Mouse (Mus musculus): ENCODE data around the gene Barhl2. TPM values are rescaled to one million over a fixed set of nuclear protein-coding genes. Genes with fewer than 3 reads are reported as not detected.

The Barhl2 gene
- polyA plus RNA-seq, 1 experiment from 2014 or later, result not detected

DNA sequence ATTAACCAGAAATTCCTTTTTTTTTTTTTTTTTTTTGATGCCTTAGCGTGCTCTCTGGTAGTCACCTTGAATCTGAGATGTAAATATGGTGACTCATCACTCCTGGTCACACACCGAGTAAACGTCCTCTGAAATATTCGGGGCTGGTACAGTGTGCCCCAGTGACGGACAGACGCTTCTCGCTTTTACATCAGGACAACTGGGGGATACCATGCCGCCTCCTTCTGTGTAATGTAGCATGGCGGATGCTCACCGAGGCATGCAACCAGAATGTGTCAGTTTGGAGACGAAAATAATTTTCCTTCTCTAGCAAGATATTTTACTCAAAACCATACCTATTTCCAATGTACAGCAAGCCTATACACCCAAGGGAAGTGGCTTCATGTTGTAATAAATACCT is 37.6 kb downstream of the Barhl2 start:
- Histone ChIP-seq H3K27ac (replicated peaks in 1 of 2; ENCODE audit: control insufficient read depth in 1 of 2, insufficient read depth in 1 of 2, low read depth in 2 of 2, low read length in 2 of 2) (no peak overlapping the region), H3K4me2 (ENCODE audit: low read length) (no peak overlapping the region), H3K4me1 (ENCODE audit: control insufficient read depth in 2 of 2, insufficient read depth in 2 of 2, low read length in 2 of 2) (no peaks in the 10 kb centered on the region), H3K27me3 (ENCODE audit: control insufficient read depth, insufficient read depth, low read length) (no peaks in the 10 kb centered on the region), H3K36me3 (ENCODE audit: control insufficient read depth, insufficient read depth, low read length) (no peaks in the 10 kb centered on the region), H3K9ac (ENCODE audit: low read length) (no peak overlapping the region), H3K4me3 (ENCODE audit: control insufficient read depth in 1 of 2, insufficient read depth in 1 of 2, low read depth in 1 of 2, low read length in 2 of 2) (no peak overlapping the region), H3K9me3 (ENCODE audit: control insufficient read depth, low read length) (no peaks in the 10 kb centered on the region)
- 85% methylated on average over 11 of the region's 11 CpGs for WGBS
- ATAC-seq (ENCODE audit: insufficient number of reproducible peaks, insufficient read depth, low FRiP score, low read depth), result no peak

DNA sequence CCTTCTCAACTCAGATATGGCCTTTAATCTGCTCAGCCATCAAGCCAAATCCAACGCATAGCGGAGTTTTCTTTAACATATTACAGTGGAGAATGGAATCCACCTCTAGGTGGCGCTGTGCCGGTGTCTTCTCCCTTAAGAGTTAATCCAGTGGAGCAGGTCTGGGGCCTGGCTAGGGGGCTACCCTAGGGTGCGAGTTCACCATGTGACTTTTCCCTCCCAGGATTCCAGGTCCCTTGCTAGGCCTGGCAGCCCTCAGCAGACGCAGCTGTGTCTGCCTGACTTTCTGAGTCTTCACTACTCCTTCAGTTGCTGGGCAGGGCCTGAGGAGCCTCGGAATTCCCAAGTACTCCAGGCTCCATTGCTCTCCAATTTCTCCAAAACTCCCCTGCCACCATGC is 40.8 kb downstream of the Barhl2 start:
- Histone ChIP-seq H3K27ac (replicated peaks in 1 of 2; ENCODE audit: control insufficient read depth in 1 of 2, insufficient read depth in 1 of 2, low read depth in 2 of 2, low read length in 2 of 2) (no peak overlapping the region), H3K4me3 (ENCODE audit: control insufficient read depth in 1 of 2, insufficient read depth in 1 of 2, low read depth in 1 of 2, low read length in 2 of 2) (no peak overlapping the region), H3K9ac (ENCODE audit: low read length) (no peak overlapping the region), H3K27me3 (ENCODE audit: control insufficient read depth, insufficient read depth, low read length) (no peaks in the 10 kb centered on the region), H3K4me1 (ENCODE audit: control insufficient read depth in 2 of 2, insufficient read depth in 2 of 2, low read length in 2 of 2) (no peaks in the 10 kb centered on the region), H3K36me3 (ENCODE audit: control insufficient read depth, insufficient read depth, low read length) (no peaks in the 10 kb centered on the region), H3K9me3 (ENCODE audit: control insufficient read depth, low read length) (no peaks in the 10 kb centered on the region), H3K4me2 (ENCODE audit: low read length) (no peak overlapping the region)
- 18% methylated on average over 7 of the region's 7 CpGs for WGBS
- no peak for ATAC-seq (ENCODE audit: insufficient number of reproducible peaks, insufficient read depth, low FRiP score, low read depth)

DNA sequence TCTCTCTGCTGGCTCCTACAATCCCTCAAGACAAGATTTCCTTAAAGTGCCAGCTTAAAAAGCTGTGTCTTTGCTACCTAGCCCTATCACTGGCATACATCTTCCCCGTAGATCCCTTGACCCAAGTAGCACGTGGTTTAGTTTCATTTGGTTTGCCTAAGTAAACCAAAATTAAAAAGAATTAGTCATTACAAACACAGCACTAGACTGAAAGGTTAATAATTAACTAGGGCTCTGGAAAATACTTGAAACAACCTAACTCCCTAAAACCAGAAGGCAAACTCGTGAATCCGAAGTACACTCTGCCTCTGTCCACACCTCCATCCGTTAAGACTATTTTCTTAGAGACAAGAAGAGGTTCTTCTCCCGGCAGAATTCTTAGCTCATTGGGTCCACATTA is 41.4 kb downstream of the Barhl2 start:
- H3K4me3 ChIP-seq (ENCODE audit: control insufficient read depth in 1 of 2, insufficient read depth in 1 of 2, low read depth in 1 of 2, low read length in 2 of 2), result no peak overlapping the region
- H3K27me3 ChIP-seq (ENCODE audit: control insufficient read depth, insufficient read depth, low read length), result no peaks in the 10 kb centered on the region
- no peak overlapping the region for H3K9ac ChIP-seq (ENCODE audit: low read length)
- WGBS, result 63% methylated on average over 6 of the region's 6 CpGs
- H3K4me2 ChIP-seq (ENCODE audit: low read length), result no peak overlapping the region
- H3K27ac ChIP-seq (replicated peaks in 1 of 2; ENCODE audit: control insufficient read depth in 1 of 2, insufficient read depth in 1 of 2, low read depth in 2 of 2, low read length in 2 of 2), result no peak overlapping the region
- no peaks in the 10 kb centered on the region for H3K9me3 ChIP-seq (ENCODE audit: control insufficient read depth, low read length)
- H3K36me3 ChIP-seq (ENCODE audit: control insufficient read depth, insufficient read depth, low read length), result no peaks in the 10 kb centered on the region
- no peak for ATAC-seq (ENCODE audit: insufficient number of reproducible peaks, insufficient read depth, low FRiP score, low read depth)
- no peaks in the 10 kb centered on the region for H3K4me1 ChIP-seq (ENCODE audit: control insufficient read depth in 2 of 2, insufficient read depth in 2 of 2, low read length in 2 of 2)

DNA sequence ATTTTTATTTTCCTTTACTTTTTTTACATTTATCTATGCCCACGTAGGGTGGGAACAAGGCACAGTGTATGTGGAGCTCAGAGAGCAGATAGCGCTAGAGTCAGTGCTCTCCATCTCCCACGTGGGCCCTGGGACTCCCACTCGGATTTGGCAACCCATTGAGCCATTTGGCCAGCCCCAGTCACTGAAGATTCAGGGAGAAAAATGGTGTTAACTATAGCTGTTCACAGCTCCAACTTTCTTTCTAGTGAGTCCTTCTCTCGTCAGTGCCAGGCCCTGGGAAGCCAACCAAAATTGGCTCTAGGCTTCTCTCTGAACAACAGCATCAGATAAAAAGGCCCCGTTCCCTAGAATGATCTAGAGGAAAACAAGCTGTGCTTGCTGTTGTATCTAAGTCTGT is 42.2 kb downstream of the Barhl2 start:
- H3K4me1 ChIP-seq (ENCODE audit: control insufficient read depth in 2 of 2, insufficient read depth in 2 of 2, low read length in 2 of 2), result no peaks in the 10 kb centered on the region
- H3K36me3 ChIP-seq (ENCODE audit: control insufficient read depth, insufficient read depth, low read length), result no peaks in the 10 kb centered on the region
- no peaks in the 10 kb centered on the region for H3K9me3 ChIP-seq (ENCODE audit: control insufficient read depth, low read length)
- H3K27me3 ChIP-seq (ENCODE audit: control insufficient read depth, insufficient read depth, low read length), result no peaks in the 10 kb centered on the region
- ATAC-seq (ENCODE audit: insufficient number of reproducible peaks, insufficient read depth, low FRiP score, low read depth), result no peak
- WGBS, result 64% methylated on average over 6 of the region's 6 CpGs
- H3K4me3 ChIP-seq (ENCODE audit: control insufficient read depth in 1 of 2, insufficient read depth in 1 of 2, low read depth in 1 of 2, low read length in 2 of 2), result no peak overlapping the region
- H3K4me2 ChIP-seq (ENCODE audit: low read length), result no peak overlapping the region
- no peak overlapping the region for H3K9ac ChIP-seq (ENCODE audit: low read length)
- no peak overlapping the region for H3K27ac ChIP-seq (replicated peaks in 1 of 2; ENCODE audit: control insufficient read depth in 1 of 2, insufficient read depth in 1 of 2, low read depth in 2 of 2, low read length in 2 of 2)

DNA sequence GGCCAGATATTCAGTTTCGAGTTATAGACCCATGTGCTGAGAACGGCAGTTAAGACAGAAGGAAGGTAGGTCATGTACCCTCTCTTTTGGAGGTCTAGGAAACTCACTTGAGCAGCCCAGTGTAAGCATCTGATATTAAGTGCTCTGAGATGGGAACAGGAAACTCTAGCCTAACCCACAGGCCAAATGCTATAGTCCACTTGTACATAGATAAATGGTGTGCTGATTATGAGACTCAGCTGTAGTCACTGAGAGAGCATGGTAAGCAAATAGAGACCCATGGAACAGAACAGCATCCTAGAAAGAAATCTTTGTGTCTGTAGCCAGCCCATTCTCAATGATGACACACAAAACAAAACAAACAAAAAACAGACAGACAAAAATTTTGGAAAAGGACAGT is 55.2 kb downstream of the Barhl2 start:
- WGBS, result 69% methylated on average over 2 of the region's 2 CpGs
- H3K36me3 ChIP-seq (ENCODE audit: control insufficient read depth, insufficient read depth, low read length), result no peaks in the 10 kb centered on the region
- H3K27ac ChIP-seq (replicated peaks in 1 of 2; ENCODE audit: control insufficient read depth in 1 of 2, insufficient read depth in 1 of 2, low read depth in 2 of 2, low read length in 2 of 2), result no peak overlapping the region
- H3K9ac ChIP-seq (ENCODE audit: low read length), result no peak overlapping the region
- no peaks in the 10 kb centered on the region for H3K27me3 ChIP-seq (ENCODE audit: control insufficient read depth, insufficient read depth, low read length)
- H3K4me2 ChIP-seq (ENCODE audit: low read length), result no peak overlapping the region
- no peak for ATAC-seq (ENCODE audit: insufficient number of reproducible peaks, insufficient read depth, low FRiP score, low read depth)
- no peaks in the 10 kb centered on the region for H3K9me3 ChIP-seq (ENCODE audit: control insufficient read depth, low read length)
- no peak overlapping the region for H3K4me3 ChIP-seq (ENCODE audit: control insufficient read depth in 1 of 2, insufficient read depth in 1 of 2, low read depth in 1 of 2, low read length in 2 of 2)
- no peaks in the 10 kb centered on the region for H3K4me1 ChIP-seq (ENCODE audit: control insufficient read depth in 2 of 2, insufficient read depth in 2 of 2, low read length in 2 of 2)

Other genes starting within 250 kb of the Barhl2 start
- gene Gm17304, start 150.9 kb upstream of the Barhl2 start, polyA plus RNA-seq (2014; fragmentation: Nextera tagmentation; extraction: Ambion mirVana), result not detected in 2 replicates
- 70.6 and 74.3 TPM in 2 replicates for gene Zfp644, start 239.1 kb upstream of the Barhl2 start, polyA plus RNA-seq (2014; fragmentation: Nextera tagmentation; extraction: Ambion mirVana)

All from heart, embryonic 14.5 days (tissue).